Mouse (Mus musculus) MEL (cell line): Measurements from ENCODE around the gene Ap4b1.

ENCODE experiments used
- BHLHE40 ChIP-seq: IDR thresholded peaks from 2 replicates; pipeline ENCODE4 v1.6.1; 2012; ENCODE audit warnings: low read depth, mild to moderate bottlenecking, inconsistent platforms, low read length, improper control_type of control experiment, borderline replicate concordance
- CTCF ChIP-seq, 3 experiments: IDR thresholded peaks in 2 of 3; conservative IDR thresholded peaks in 1 of 3; 2 replicates each; pipeline ENCODE4 v1.5.1; 2011 to 2012; ENCODE audit warnings: low read length in 3 of 3, low read depth in 2 of 3, mild to moderate bottlenecking in 2 of 3, improper control_type of control experiment in 1 of 3, inconsistent platforms in 1 of 3, mixed read lengths in 1 of 3, moderate library complexity in 1 of 3; ENCODE audit not compliant: control insufficient read depth in 1 of 3, insufficient read depth in 1 of 3, poor library complexity in 1 of 3, severe bottlenecking in 1 of 3
- HCFC1 ChIP-seq: IDR thresholded peaks from 2 replicates; pipeline ENCODE4 v1.6.1; 2012; ENCODE audit warnings: low read depth, mild to moderate bottlenecking, inconsistent platforms, low read length, improper control_type of control experiment, moderate library complexity
- JUND ChIP-seq: IDR thresholded peaks from 2 replicates; pipeline ENCODE4 v1.6.1; 2011; ENCODE audit warnings: low read depth, mild to moderate bottlenecking, improper control_type of control experiment, low read length
- MAFK ChIP-seq: IDR thresholded peaks from 2 replicates; pipeline ENCODE4 v1.6.1; 2011; ENCODE audit warnings: low read depth, mild to moderate bottlenecking, low read length, improper control_type of control experiment, borderline replicate concordance
- MAX ChIP-seq: IDR thresholded peaks from 2 replicates; pipeline ENCODE4 v1.6.1; 2011; ENCODE audit warnings: low read length, improper control_type of control experiment
- POLR2A ChIP-seq, 2 experiments: IDR thresholded peaks; 2 replicates each; pipeline ENCODE4 v1.6.1; 2011 to 2012; ENCODE audit warnings: low read length in 2 of 2, mild to moderate bottlenecking in 2 of 2, control low read depth in 1 of 2, improper control_type of control experiment in 1 of 2, low read depth in 1 of 2, moderate library complexity in 1 of 2; ENCODE audit not compliant: control insufficient read depth in 1 of 2, insufficient read depth in 1 of 2, poor library complexity in 1 of 2
- RCOR1 ChIP-seq: IDR thresholded peaks from 2 replicates; pipeline ENCODE4 v1.6.1; 2012; ENCODE audit warnings: low read depth, mild to moderate bottlenecking, inconsistent platforms, low read length, improper control_type of control experiment
- SMC3 ChIP-seq: IDR thresholded peaks from 2 replicates; pipeline ENCODE4 v1.6.1; 2011; ENCODE audit warnings: low read depth, low read length, improper control_type of control experiment
- ZMIZ1 ChIP-seq: IDR thresholded peaks from 2 replicates; pipeline ENCODE4 v1.6.1; 2012; ENCODE audit warnings: low read depth, mild to moderate bottlenecking, inconsistent platforms, low read length, improper control_type of control experiment, moderate library complexity

- TF ChIP-seq BHLHE40 (no peak), HCFC1 (peak; percentile 85), MAFK (0 out of 2 replicates have a peak, but pooled peaks have one; percentile 5), CTCF (IDR thresholded peaks at IDR 0.05 in 2 of 3, conservative IDR thresholded peaks at IDR 0.05 in 1 of 3; ENCODE audit: control insufficient read depth in 1 of 3, insufficient read depth in 1 of 3, low read depth in 2 of 3, low read length in 3 of 3, poor library complexity in 1 of 3, severe bottlenecking in 1 of 3) (no peak), MAX (peak; percentile 71; the same call in 1 of the 2 replicates), RCOR1 (no peak; the same call in 1 of the 2 replicates), ZMIZ1 (no peak), JUND (no peak), SMC3 (no peak), POLR2A (IDR thresholded peaks at IDR 0.05; ENCODE audit: control insufficient read depth in 1 of 2, insufficient read depth in 1 of 2, low read depth in 1 of 2, low read length in 2 of 2, poor library complexity in 1 of 2) (peak; percentile 71 to 84)
Observed at GRCm38 (mm10) chr3:103791230-103792110, 17.9 kb upstream of the Ap4b1 start, which contains the start of gene Hipk1.
